Mouse (Mus musculus) bone marrow macrophage, adult 2 months (primary cell): ENCODE measurements around the gene Zfp42.

Experiments
- CTCF ChIP-seq: IDR thresholded peaks from 2 replicates; pipeline ENCODE4 v1.5.1; 2012; ENCODE audit warnings: low read depth, mild to moderate bottlenecking, low read length, moderate library complexity
- POLR2A ChIP-seq: IDR thresholded peaks from 2 replicates; pipeline ENCODE4 v1.6.1; 2012; ENCODE audit warnings: mild to moderate bottlenecking, low read depth, low read length, borderline replicate concordance

DNA sequence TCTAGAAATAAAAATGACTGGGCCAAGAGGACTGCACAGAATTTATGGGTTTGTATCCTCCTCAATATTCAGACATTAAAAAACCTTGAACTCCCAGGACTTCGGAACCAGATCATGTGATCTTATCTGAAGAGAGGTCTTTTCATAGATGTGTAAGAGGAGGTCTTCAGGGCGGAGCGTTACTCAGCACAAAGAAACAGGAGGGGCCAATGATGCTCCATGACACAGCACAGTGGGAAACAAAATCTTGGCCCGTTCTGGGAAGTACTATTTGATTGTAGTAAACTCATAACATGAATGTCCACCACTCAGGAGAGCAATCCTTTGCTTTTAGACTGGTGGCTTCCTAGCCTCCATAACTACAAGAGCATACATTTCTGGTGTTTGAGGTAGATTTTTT is 12.6 kb downstream of the Zfp42 start:
- no peak for TF ChIP-seq CTCF
- no peak for TF ChIP-seq POLR2A
